Mouse (Mus musculus): ENCODE measurements around the gene Supt6. TPM values are rescaled to one million over a fixed set of nuclear protein-coding genes. Genes with fewer than 3 reads are reported as not detected.

The Supt6 gene
- polyA plus RNA-seq, 1 experiment from 2014 or later: 11.4 TPM

DNA sequence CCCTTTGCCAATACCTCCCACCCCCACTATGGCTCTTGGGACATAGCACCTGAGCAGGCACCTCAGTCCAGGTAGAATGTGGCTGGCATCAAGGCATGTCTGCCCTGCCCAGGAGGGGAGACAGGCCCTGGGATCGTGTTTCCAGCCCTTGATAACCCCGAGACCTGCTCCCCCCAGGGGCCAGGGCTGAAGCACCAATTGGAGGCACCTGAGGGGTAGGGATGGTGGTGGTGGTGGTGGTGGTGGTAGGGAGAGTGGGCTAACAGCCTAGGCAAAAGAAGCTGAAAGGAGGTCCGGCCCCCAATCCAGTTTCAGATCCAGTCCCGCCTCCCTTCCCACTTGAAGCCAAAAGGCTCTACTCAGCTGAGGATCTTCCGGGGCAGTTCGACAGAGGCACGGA, 86.2 kb downstream of the Supt6 start:
- no peak for DNase-seq (ENCODE audit: low spot score)
- H3K9ac ChIP-seq (replicated peaks; ENCODE audit: low read depth): no peak overlapping the region
- 0 out of 2 replicates have a peak, but pooled peaks cover 4% of the 10 kb centered on the region for H3K36me3 ChIP-seq (ENCODE audit: insufficient read depth, low read length)
- 44% methylated on average over 7 of the region's 7 CpGs for WGBS
- no peak overlapping the region for H3K4me3 ChIP-seq (ENCODE audit: low read depth, low read length)
- peaks cover 14% of the 10 kb centered on the region; the same call in 1 of the 2 replicates for H3K4me1 ChIP-seq (ENCODE audit: insufficient read depth, low read depth, low read length)
- no peak for TF ChIP-seq EP300 (IDR thresholded peaks at IDR 0.05)
- no peak for TF ChIP-seq CTCF (IDR thresholded peaks at IDR 0.05)
- no peaks in the 10 kb centered on the region for H3K9me3 ChIP-seq (ENCODE audit: low read length)
- no peak overlapping the region for H3K4me2 ChIP-seq (replicated peaks; ENCODE audit: low read depth, low read length)
- no peaks in the 10 kb centered on the region for H3K27me3 ChIP-seq (replicated peaks; ENCODE audit: insufficient read depth, low read length)
- ATAC-seq: no peak
- H3K27ac ChIP-seq (ENCODE audit: low read length): no peak overlapping the region

DNA sequence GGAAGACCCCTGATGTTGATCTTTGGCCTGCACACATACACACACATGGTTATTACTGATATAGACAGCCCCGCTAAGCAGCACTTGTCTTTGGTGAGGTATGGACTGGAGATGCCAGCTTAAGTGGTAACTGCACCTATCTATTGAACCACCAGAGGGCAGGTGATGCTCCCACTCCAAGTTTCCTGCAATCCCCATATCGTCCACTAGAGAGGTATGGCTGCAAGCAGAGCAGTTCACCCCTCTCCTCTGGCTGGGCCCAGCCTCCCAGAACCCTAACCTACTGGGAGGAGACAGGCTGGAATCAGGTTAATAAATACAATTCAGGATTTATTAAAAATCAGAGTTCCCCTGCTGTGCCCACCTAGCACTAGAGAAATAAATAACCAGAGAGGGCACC, 86.7 kb downstream of the Supt6 start:
- ATAC-seq (peak; percentile 68), DNase-seq (ENCODE audit: low spot score) (peak; percentile 94)
- no peak overlapping the region for H3K27ac ChIP-seq (ENCODE audit: low read length)
- H3K4me1 ChIP-seq (ENCODE audit: insufficient read depth, low read depth, low read length): peaks cover 14% of the 10 kb centered on the region; the same call in 1 of the 2 replicates
- H3K9ac ChIP-seq (replicated peaks; ENCODE audit: low read depth): no peak overlapping the region
- 12% methylated on average over 2 of the region's 2 CpGs for WGBS
- no peak overlapping the region for H3K4me3 ChIP-seq (ENCODE audit: low read depth, low read length)
- H3K9me3 ChIP-seq (ENCODE audit: low read length): no peaks in the 10 kb centered on the region
- H3K36me3 ChIP-seq (ENCODE audit: insufficient read depth, low read length): 0 out of 2 replicates have a peak, but pooled peaks cover 4% of the 10 kb centered on the region
- no peaks in the 10 kb centered on the region for H3K27me3 ChIP-seq (replicated peaks; ENCODE audit: insufficient read depth, low read length)
- TF ChIP-seq CTCF (IDR thresholded peaks at IDR 0.05) (peak; percentile 99), EP300 (IDR thresholded peaks at IDR 0.05) (no peak)
- no peak overlapping the region for H3K4me2 ChIP-seq (replicated peaks; ENCODE audit: low read depth, low read length)

Small RNA genes within 50 kb of the gene (microRNA-seq; reads per million reads assigned to microRNA genes)
- 0.73 reads per million for gene Mir7653

Other genes with a start within 250 kb of the Supt6 start
- gene Dhrs13, start 213.7 kb downstream of the Supt6 start, polyA plus RNA-seq (2015; fragmentation: Nextera tagmentation; extraction: Ambion mirVana): 9.4 and 9.7 TPM in 2 replicates
- 55.6 and 58.3 TPM in 2 replicates for gene Flot2, start 208.1 kb downstream of the Supt6 start, polyA plus RNA-seq (2015; fragmentation: Nextera tagmentation; extraction: Ambion mirVana)
- gene Eral1, start 165.6 kb downstream of the Supt6 start, polyA plus RNA-seq (2015; fragmentation: Nextera tagmentation; extraction: Ambion mirVana): 14.8 and 17.7 TPM in 2 replicates
- gene Fam222b, start 151.3 kb downstream of the Supt6 start, polyA plus RNA-seq (2015; fragmentation: Nextera tagmentation; extraction: Ambion mirVana): 8.6 and 10.0 TPM in 2 replicates
- gene Traf4, start 80.4 kb downstream of the Supt6 start, polyA plus RNA-seq (2015; fragmentation: Nextera tagmentation; extraction: Ambion mirVana): 33.0 and 33.9 TPM in 2 replicates
- 11.7 and 14.4 TPM in 2 replicates for gene Nek8, start 69.3 kb downstream of the Supt6 start, polyA plus RNA-seq (2015; fragmentation: Nextera tagmentation; extraction: Ambion mirVana)
- 18.2 and 20.0 TPM in 2 replicates for gene Tlcd1, start 69.3 kb downstream of the Supt6 start, polyA plus RNA-seq (2015; fragmentation: Nextera tagmentation; extraction: Ambion mirVana)
- 991 and 1,079 TPM in 2 replicates for gene Rpl23a, start 62.4 kb downstream of the Supt6 start, polyA plus RNA-seq (2015; fragmentation: Nextera tagmentation; extraction: Ambion mirVana)
- 103 and 104 TPM in 2 replicates for gene Rab34, start 57.6 kb downstream of the Supt6 start, polyA plus RNA-seq (2015; fragmentation: Nextera tagmentation; extraction: Ambion mirVana)
- gene Proca1, start 52.6 kb downstream of the Supt6 start, polyA plus RNA-seq (2015; fragmentation: Nextera tagmentation; extraction: Ambion mirVana): 8.1 and 11.2 TPM in 2 replicates
- 96.2 and 109 TPM in 2 replicates for gene Sdf2, start 241 bp downstream of the Supt6 start, polyA plus RNA-seq (2015; fragmentation: Nextera tagmentation; extraction: Ambion mirVana)
- gene 2610507B11Rik, start 15.8 kb upstream of the Supt6 start, polyA plus RNA-seq (2015; fragmentation: Nextera tagmentation; extraction: Ambion mirVana): 59.9 and 72.9 TPM in 2 replicates
- 0.33 TPM in 1 of 2 replicates, not detected in the other for gene BC030499, start 44.9 kb upstream of the Supt6 start, polyA plus RNA-seq (2015; fragmentation: Nextera tagmentation; extraction: Ambion mirVana)
- gene Spag5, start 55.5 kb upstream of the Supt6 start, polyA plus RNA-seq (2015; fragmentation: Nextera tagmentation; extraction: Ambion mirVana): 1.4 and 2.5 TPM in 2 replicates
- gene Aldoc, start 77.0 kb upstream of the Supt6 start, polyA plus RNA-seq (2015; fragmentation: Nextera tagmentation; extraction: Ambion mirVana): 12.2 and 12.7 TPM in 2 replicates
- gene Pigs, start 82.4 kb upstream of the Supt6 start, polyA plus RNA-seq (2015; fragmentation: Nextera tagmentation; extraction: Ambion mirVana): 47.2 and 49.2 TPM in 2 replicates
- 35.6 and 37.5 TPM in 2 replicates for gene Unc119, start 97.5 kb upstream of the Supt6 start, polyA plus RNA-seq (2015; fragmentation: Nextera tagmentation; extraction: Ambion mirVana)
- gene Foxn1, start 140.6 kb upstream of the Supt6 start, polyA plus RNA-seq (2015; fragmentation: Nextera tagmentation; extraction: Ambion mirVana): not detected in 2 replicates
- gene Slc13a2, start 176.2 kb upstream of the Supt6 start, polyA plus RNA-seq (2015; fragmentation: Nextera tagmentation; extraction: Ambion mirVana): 0.43 and 0.51 TPM in 2 replicates
- 10.6 and 11.9 TPM in 2 replicates for gene Slc46a1, start 219.7 kb upstream of the Supt6 start, polyA plus RNA-seq (2015; fragmentation: Nextera tagmentation; extraction: Ambion mirVana)